Mouse (Mus musculus) ES-E14 (cell line): ENCODE measurements around the gene Nsun4. TPM values are rescaled to one million over a fixed set of nuclear protein-coding genes. Genes with fewer than 3 reads are reported as not detected.

Experiments
- DNase-seq: peaks from one replicate; pipeline ENCODE4 v3.0.0-alpha.2; 2013; ENCODE audit warnings: low read depth, low spot score
- H3K27ac ChIP-seq: 2 replicates; pipeline ENCODE4 v1.5.1; 2012; ENCODE audit warnings: low read depth, mild to moderate bottlenecking, low read length, moderate library complexity, mixed read lengths; ENCODE audit not compliant: poor library complexity, insufficient read depth, severe bottlenecking
- H3K36me3 ChIP-seq: 2 replicates; pipeline ENCODE4 v1.6.1; 2012; ENCODE audit warnings: mild to moderate bottlenecking, low read length, moderate library complexity, mixed read lengths; ENCODE audit not compliant: control insufficient read depth, poor library complexity, insufficient read depth, severe bottlenecking
- H3K4me1 ChIP-seq, 2 experiments: fragments of 150-350 bp in 1 of 2; sonication (generic) in 1 of 2; 2 replicates each; pipeline ENCODE4 v1.6.1; 2012; ENCODE audit warnings: low read length in 2 of 2, mild to moderate bottlenecking in 1 of 2, mixed read lengths in 1 of 2; ENCODE audit not compliant: control insufficient read depth in 2 of 2, insufficient read depth in 2 of 2, poor library complexity in 1 of 2
- H3K4me3 ChIP-seq, 2 experiments: fragments of 150-350 bp in 1 of 2; sonication (generic) in 1 of 2; 2 replicates each; pipeline ENCODE4 v1.5.1; 2012; ENCODE audit warnings: low read length in 2 of 2, low read depth in 1 of 2, mild to moderate bottlenecking in 1 of 2, mixed read lengths in 1 of 2; ENCODE audit not compliant: insufficient read depth in 1 of 2, poor library complexity in 1 of 2, severe bottlenecking in 1 of 2
- H3K9ac ChIP-seq: 2 replicates; pipeline ENCODE4 v1.6.1; 2012; ENCODE audit warnings: low read depth, mild to moderate bottlenecking, low read length, mixed read lengths; ENCODE audit not compliant: poor library complexity, insufficient read depth, severe bottlenecking
- H3K9me3 ChIP-seq: fragments of 150-350 bp; sonication (generic); 2 replicates; pipeline ENCODE4 v1.6.1; 2012; ENCODE audit warnings: low read depth, mild to moderate bottlenecking, low read length; ENCODE audit not compliant: control insufficient read depth, insufficient read depth
- CHD2 ChIP-seq: IDR thresholded peaks from 2 replicates; pipeline ENCODE4 v1.6.1; 2014; ENCODE audit warnings: mild to moderate bottlenecking, low read depth, low read length, inconsistent platforms
- HCFC1 ChIP-seq: IDR thresholded peaks from 2 replicates; pipeline ENCODE4 v1.6.1; 2012; ENCODE audit warnings: low read length, inconsistent platforms, borderline replicate concordance; ENCODE audit not compliant: insufficient read depth
- MAFK ChIP-seq: IDR thresholded peaks from 2 replicates; pipeline ENCODE4 v1.6.1; 2014; ENCODE audit warnings: mild to moderate bottlenecking, low read depth, low read length, inconsistent platforms; ENCODE audit not compliant: insufficient read depth
- ZC3H11A ChIP-seq: IDR thresholded peaks from 2 replicates; pipeline ENCODE4 v1.6.1; 2012; ENCODE audit warnings: low read depth, mild to moderate bottlenecking, inconsistent platforms, low read length, borderline replicate concordance
- ZNF384 ChIP-seq: IDR thresholded peaks from 2 replicates; pipeline ENCODE4 v1.6.1; 2012; ENCODE audit warnings: low read depth, low read length, inconsistent platforms
- in situ Hi-C, 2 experiments: fragments of 600-800 bp; cut with MboI; formaldehyde crosslinking; loops; one replicate each; pipeline ENCODE4 v1.15.1; 2025; ENCODE audit warnings: low sequenced_read_pairs in 2 of 2, inconsistent platforms in 1 of 2; ENCODE audit not compliant: unreplicated experiment in 2 of 2
- total RNA-seq: library from RNA; depleted of rRNA; stranded (reverse); fragments of 300-350 nt; gene quantifications from 2 replicates; pipeline ENCODE4 v1.2.3, GENCODE M21; 2012

Nsun4 gene
- total RNA-seq, 1 experiment = 24.8 TPM

- Histone ChIP-seq H3K9me3 (no peaks in the 10 kb centered on the region), H3K4me1 (peaks cover 3 to 4% of the 10 kb centered on the region in 2 experiments; a peak in 2 of 4 replicates), H3K36me3 (no peaks in the 10 kb centered on the region; the same call in 1 of the 2 replicates), H3K4me3 (no peak overlapping the region), H3K27ac (no peak overlapping the region), H3K9ac (no peak overlapping the region)
- TF ChIP-seq ZC3H11A (no peak), MAFK (no peak), HCFC1 (no peak), ZNF384 (no peak), CHD2 (no peak)
- no peak for DNase-seq
- in situ Hi-C loops = no loop called here
Observed at GRCm38 (mm10) chr4:116049211-116049610, 4.5 kb downstream of the Nsun4 start.

GRCm38 (mm10) chr4:116048130-116048920, 5.4 kb downstream of the Nsun4 start:
- Histone ChIP-seq H3K9me3 (no peaks in the 10 kb centered on the region), H3K4me1 (peaks cover 3 to 4% of the 10 kb centered on the region in 2 experiments; a peak in 2 of 4 replicates), H3K9ac (no peak overlapping the region), H3K27ac (no peak overlapping the region), H3K36me3 (no peaks in the 10 kb centered on the region; the same call in 1 of the 2 replicates), H3K4me3 (no peak overlapping the region)
- no peak for DNase-seq
- TF ChIP-seq MAFK (no peak), CHD2 (no peak), HCFC1 (no peak), ZNF384 (no peak), ZC3H11A (no peak)
- in situ Hi-C loops = no loop called here

GRCm38 (mm10) chr4:116047681-116048080, 6.0 kb downstream of the Nsun4 start:
- DNase-seq = no peak
- Histone ChIP-seq H3K9me3 (no peaks in the 10 kb centered on the region), H3K36me3 (no peaks in the 10 kb centered on the region; the same call in 1 of the 2 replicates), H3K27ac (no peak overlapping the region), H3K9ac (no peak overlapping the region), H3K4me3 (no peak overlapping the region), H3K4me1 (peaks cover 3 to 4% of the 10 kb centered on the region in 2 experiments; a peak in 2 of 4 replicates)
- in situ Hi-C loops = no loop called here
- TF ChIP-seq HCFC1 (no peak), ZC3H11A (no peak), ZNF384 (no peak), CHD2 (no peak), MAFK (no peak)

- Histone ChIP-seq H3K4me1 (no peaks in the 10 kb centered on the region), H3K36me3 (no peaks in the 10 kb centered on the region; the same call in 1 of the 2 replicates), H3K27ac (no peak overlapping the region), H3K9me3 (no peaks in the 10 kb centered on the region), H3K4me3 (no peak overlapping the region), H3K9ac (no peak overlapping the region)
- TF ChIP-seq ZNF384 = no peak
- no peak for TF ChIP-seq MAFK
- no peak for TF ChIP-seq CHD2
- no peak for TF ChIP-seq ZC3H11A
- no peak for TF ChIP-seq HCFC1
- DNase-seq = no peak
- in situ Hi-C loops = no loop called here
Observed at GRCm38 (mm10) chr4:116046604-116047003, 7.1 kb downstream of the Nsun4 start.
